Mouse (Mus musculus) cortical plate, adult 2 months (tissue): ENCODE measurements around the gene Myl12a.

Experiments
- CTCF ChIP-seq: fragments of 200-500 bp; IDR thresholded peaks from 2 replicates; pipeline ENCODE4 v1.5.1; 2011; ENCODE audit warnings: mild to moderate bottlenecking, control low read depth, low read length; ENCODE audit not compliant: insufficient read depth; ENCODE audit errors: extremely low read depth
- POLR2A ChIP-seq: fragments of 200-500 bp; IDR thresholded peaks from 2 replicates; pipeline ENCODE4 v1.6.1; 2011; ENCODE audit warnings: mild to moderate bottlenecking, low read length, control low read depth; ENCODE audit not compliant: insufficient read depth; ENCODE audit errors: extremely low read depth

GRCm38 (mm10) chr17:71039851-71040581 lies 37.3 kb upstream of the Myl12a start:
- TF ChIP-seq POLR2A (no peak), CTCF (no peak)
